Mouse (Mus musculus) frontal cortex, adult 2 months (tissue): Measurements from ENCODE around the gene Ssh2. TPM values are rescaled to one million over a fixed set of nuclear protein-coding genes. Genes with fewer than 3 reads are reported as not detected.
A peak's percentile ranks its signal among the peaks of the same experiment; 100 is the strongest.

Source experiments
- DNase-seq, 2 experiments: peaks; one replicate each; pipeline ENCODE4 v3.0.0; 2022; ENCODE audit warnings: low spot score in 1 of 2; ENCODE audit errors: extremely low spot score in 1 of 2
- polyA plus RNA-seq: library from polyadenylated mRNA; depleted of rRNA; stranded (reverse); fragments of >200 nt; gene quantifications from 2 replicates; pipeline ENCODE4 v1.2.3, GENCODE M21; 2012; rRNA removed

Gene Ssh2
- polyA plus RNA-seq, 1 experiment = 15.6 TPM

GRCm38 (mm10) chr11:77502481-77502880 is 286.4 kb downstream of the Ssh2 start:
- DNase-seq = no peak

GRCm38 (mm10) chr11:77503511-77503910 is 287.4 kb downstream of the Ssh2 start:
- DNase-seq = no peak

DNA sequence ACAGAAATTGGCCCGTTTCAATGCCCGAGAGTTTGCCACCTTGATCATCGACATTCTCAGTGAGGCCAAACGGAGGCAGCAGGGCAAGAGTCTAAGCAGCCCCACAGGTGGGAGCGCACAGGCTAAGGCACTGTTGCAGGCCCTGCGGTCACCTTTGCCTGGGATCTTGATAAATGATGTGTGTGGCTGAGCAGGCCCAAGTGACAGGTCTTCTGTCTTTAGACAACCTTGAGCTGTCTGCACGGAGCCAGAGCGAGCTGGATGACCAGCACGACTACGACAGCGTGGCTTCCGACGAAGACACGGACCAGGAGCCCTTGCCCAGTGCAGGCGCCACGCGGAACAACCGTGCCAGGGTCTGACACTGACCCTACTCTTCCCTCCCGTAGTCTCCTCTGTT is 288.3 kb downstream of the Ssh2 start:
- no peak for DNase-seq

DNA sequence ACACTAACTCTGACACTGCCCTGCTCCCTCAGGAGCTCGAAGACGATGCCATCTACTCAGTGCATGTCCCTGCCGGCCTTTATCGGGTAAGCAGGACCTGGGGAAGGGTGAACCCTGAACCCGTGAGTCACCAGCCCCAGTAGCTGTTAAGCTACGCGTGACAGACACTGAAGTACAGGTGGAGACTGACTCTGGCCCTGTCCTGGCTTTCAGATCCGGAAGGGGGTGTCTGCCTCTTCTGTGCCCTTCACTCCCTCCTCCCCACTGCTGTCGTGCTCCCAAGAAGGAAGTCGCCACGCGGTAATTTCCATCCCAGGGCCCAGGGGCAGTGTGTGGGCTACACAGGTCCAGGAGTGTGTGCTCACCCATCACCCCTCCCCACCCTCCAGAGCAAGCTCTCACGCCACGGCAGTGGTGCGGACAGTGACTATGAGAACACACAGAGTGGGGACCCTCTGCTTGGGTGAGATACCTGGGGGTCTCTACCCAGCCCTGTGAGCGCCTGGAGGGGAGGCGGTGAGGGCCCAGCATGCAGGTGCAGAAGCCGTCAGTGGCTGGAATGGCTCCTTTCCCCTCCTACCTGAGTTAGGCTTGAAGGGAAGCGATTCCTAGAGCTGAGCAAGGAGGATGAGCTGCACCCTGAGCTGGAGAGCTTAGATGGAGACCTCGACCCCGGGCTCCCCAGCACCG is 289.3 kb downstream of the Ssh2 start:
- no peak for DNase-seq

- no peak for DNase-seq
These were observed 290.2 kb downstream of the Ssh2 start for GRCm38 (mm10) chr11:77506273-77506672.

GRCm38 (mm10) chr11:77506941-77507340 is 290.9 kb downstream of the Ssh2 start:
- no peak for DNase-seq

- DNase-seq = no peak
These were observed 291.3 kb downstream of the Ssh2 start for GRCm38 (mm10) chr11:77507426-77507825.

- DNase-seq = peak in 1 of 2 experiments; percentile 88
These were observed 292.3 kb downstream of the Ssh2 start for GRCm38 (mm10) chr11:77508068-77509021.

Other genes with a start within 250 kb of the Ssh2 start
- gene Slc6a4, start 217.7 kb upstream of the Ssh2 start, polyA plus RNA-seq = 0.19 and 0.20 TPM in 2 replicates
- gene Nsrp1, start 137.9 kb upstream of the Ssh2 start, polyA plus RNA-seq = 11.5 and 11.6 TPM in 2 replicates
- gene Efcab5, start 27.3 kb upstream of the Ssh2 start, polyA plus RNA-seq = 4.0 and 4.1 TPM in 2 replicates
- 130 and 142 TPM in 2 replicates for gene Coro6, start 246.1 kb downstream of the Ssh2 start, polyA plus RNA-seq